Comparison of ENCODE assay signal across 8 mouse cellular contexts in genomic region chr6:124918331-124918690, GRCm38 (mm10). TPM values are rescaled to one million over a fixed set of nuclear protein-coding genes. Genes with fewer than 3 reads are reported as not detected.
DNase-seq lines count a peak whose midpoint lies in the region; ATAC-seq and TF ChIP-seq lines count a peak whose summit lies in the region.

No protein-coding gene starts in this region.

- no peaks in the 10 kb centered on the region for H3K27me3 ChIP-seq in heart, embryonic 13.5 days (replicated peaks)
- H3K27me3 ChIP-seq in ES-Bruce4 (ENCODE audit: control insufficient read depth, insufficient read depth, low read length, poor library complexity, severe bottlenecking): no peaks in the 10 kb centered on the region
- no peaks in the 10 kb centered on the region for H3K27me3 ChIP-seq in forebrain, postnatal 0 days (ENCODE audit: insufficient read depth, low read length)

- 11% methylated on average over 7 of the region's 7 CpGs for WGBS in heart, embryonic 13.5 days
- WGBS in forebrain, postnatal 0 days: 6% methylated on average over 7 of the region's 7 CpGs
- 54% methylated on average over 7 of the region's 7 CpGs for WGBS in macrophage (ENCODE audit: missing documents)

- no peaks in the 10 kb centered on the region for H3K9me3 ChIP-seq in heart, embryonic 13.5 days
- no peaks in the 10 kb centered on the region for H3K9me3 ChIP-seq in ES-Bruce4 (replicated peaks; ENCODE audit: control insufficient read depth, insufficient read depth, low read length, poor library complexity, severe bottlenecking)
- no peaks in the 10 kb centered on the region for H3K9me3 ChIP-seq in forebrain, postnatal 0 days (ENCODE audit: low read length)

- peaks cover 66% of the 10 kb centered on the region for H3K4me1 ChIP-seq in heart, embryonic 13.5 days
- H3K4me1 ChIP-seq in ES-Bruce4 (ENCODE audit: control insufficient read depth, insufficient read depth, low read length): peaks cover 3% of the 10 kb centered on the region
- H3K4me1 ChIP-seq in forebrain, postnatal 0 days (ENCODE audit: insufficient read depth): peaks cover 15% of the 10 kb centered on the region; the same call in 1 of the 2 replicates

- H3K36me3 ChIP-seq in heart, embryonic 13.5 days: peaks cover 18% of the 10 kb centered on the region
- H3K36me3 ChIP-seq in ES-Bruce4 (ENCODE audit: control insufficient read depth, insufficient read depth, low read length, poor library complexity, severe bottlenecking) (0 out of 2 replicates have a peak, but pooled peaks cover 6% of the 10 kb centered on the region), macrophage (ENCODE audit: inconsistent target) (peaks cover 20% of the 10 kb centered on the region; the same call in 1 of the 2 replicates)
- peaks cover 14% of the 10 kb centered on the region for H3K36me3 ChIP-seq in forebrain, postnatal 0 days (ENCODE audit: insufficient read depth)

- peaks cover 25% of the 10 kb centered on the region for H3K79me2 ChIP-seq in macrophage (ENCODE audit: inconsistent target)

- H3K9ac ChIP-seq in heart, embryonic 13.5 days: peak overlapping the region; percentile 100
- peak overlapping the region; percentile 99 for H3K9ac ChIP-seq in ES-Bruce4 (ENCODE audit: low read depth, poor library complexity, severe bottlenecking)
- peak overlapping the region; percentile 100 for H3K9ac ChIP-seq in forebrain, postnatal 0 days

- DNase-seq in heart, adult 8-10 months (ENCODE audit: low spot score): no peak
- DNase-seq in forebrain, postnatal 0 days: no peak
- DNase-seq in embryo, embryonic 9.5 days (ENCODE audit: extremely low spot score): no peak
- DNase-seq in layer of hippocampus, postnatal 36 days: no peak
- no peak for DNase-seq in gastrocnemius, postnatal 10 days

- peak overlapping the region; percentile 100 for H3K27ac ChIP-seq in heart, embryonic 13.5 days (replicated peaks)
- H3K27ac ChIP-seq in ES-Bruce4 (ENCODE audit: insufficient read depth, low read length) (peak overlapping the region; percentile 37), macrophage (peak overlapping the region; percentile 41; the same call in 1 of the 2 replicates)
- peak overlapping the region; percentile 100 for H3K27ac ChIP-seq in forebrain, postnatal 0 days (ENCODE audit: low read depth, low read length)

- no peak for TF ChIP-seq EP300 in ES-Bruce4 (IDR thresholded peaks at IDR 0.05; ENCODE audit: insufficient read depth, low read depth, low read length)

- H3K4me2 ChIP-seq in heart, embryonic 13.5 days: peak overlapping the region; percentile 100
- peak overlapping the region; percentile 96 for H3K4me2 ChIP-seq in forebrain, postnatal 0 days (ENCODE audit: low read depth)

- no peak for TF ChIP-seq POLR2A in ES-Bruce4 (IDR thresholded peaks at IDR 0.05; ENCODE audit: insufficient read depth, low read length)

- TF ChIP-seq CTCF in ES-Bruce4 (IDR thresholded peaks at IDR 0.05; ENCODE audit: low read depth, low read length): no peak
- TF ChIP-seq CTCF in forebrain, postnatal 0 days (IDR thresholded peaks at IDR 0.05; ENCODE audit: low read depth): no peak

- peak overlapping the region; percentile 94 for H3K4me3 ChIP-seq in heart, embryonic 13.5 days
- H3K4me3 ChIP-seq in ES-Bruce4 (ENCODE audit: low read depth, low read length) (peak overlapping the region; percentile 48), macrophage (ENCODE audit: inconsistent target) (peak overlapping the region; percentile 29)
- peak overlapping the region; percentile 100 for H3K4me3 ChIP-seq in forebrain, postnatal 0 days (ENCODE audit: low read depth, low read length)

- no peak for ATAC-seq in heart, embryonic 13.5 days (ENCODE audit: extremely low read depth, insufficient number of reproducible peaks, low FRiP score, low TSS enrichment)
- ATAC-seq in forebrain, postnatal 0 days: no peak

RNA-seq across cellular contexts. Expression of gene Ptms, which starts 1.6 kb away (rescaled TPM):
- polyA plus RNA-seq in heart, embryonic 13.5 days (2015; fragmentation: Nextera tagmentation; extraction: Ambion mirVana): 231 and 233 TPM in 2 replicates
- total RNA-seq in heart, adult 8-10 months (2022): 100 to 1,000 TPM; 116 to 160 (median 152) TPM
- polyA plus RNA-seq in ES-Bruce4 (2011; ENCODE audit: insufficient read depth, insufficient read length, low read depth, missing spikeins) (382 and 383 TPM in 2 replicates), macrophage (2018) (540 to 1,227 TPM (median 1,212 TPM) in 3 replicates)
- 722 and 784 TPM in 2 replicates for total RNA-seq in forebrain, postnatal 0 days (2014; rRNA removed)
- polyA plus RNA-seq in forebrain, postnatal 0 days (2015; fragmentation: Nextera tagmentation; extraction: Ambion mirVana): 1,090 and 1,099 TPM in 2 replicates
- 100 to 1,000 TPM in 24 of 26 experiments, 10 to 100 TPM in 2; 64.6 to 536 (median 324) TPM for total RNA-seq in macrophage (2018; cell fraction: chromatin; rRNA removed)
- total RNA-seq in macrophage (2018; cell fraction: cytosol; rRNA removed): 1,000 to 10,000 TPM; 1,151 to 2,439 (median 1,695) TPM
- 1,000 to 10,000 TPM in 7 of 26 experiments, 100 to 1,000 TPM in 19; 360 to 1,431 (median 727) TPM for total RNA-seq in macrophage (2018; cell fraction: nucleus; rRNA removed)
- total RNA-seq in layer of hippocampus, postnatal 36 days (2021): 1,000 to 10,000 TPM; 1,023 to 1,087 TPM
- total RNA-seq in gastrocnemius, postnatal 10 days (2021): 100 to 1,000 TPM; 273 to 298 TPM

RNA-seq across cellular contexts. Expression of gene Lag3, which starts 6.8 kb away (rescaled TPM):
- 1.0 and 1.1 TPM in 2 replicates for polyA plus RNA-seq in heart, embryonic 13.5 days (2015; fragmentation: Nextera tagmentation; extraction: Ambion mirVana)
- under 1 TPM in 2 of 4 experiments, not detected in 2; 0.24 to 0.75 TPM for total RNA-seq in heart, adult 8-10 months (2022)
- polyA plus RNA-seq in ES-Bruce4 (2011; ENCODE audit: insufficient read depth, insufficient read length, low read depth, missing spikeins) (4.0 and 5.9 TPM in 2 replicates), macrophage (2018) (1.5 to 1.8 TPM (median 1.5 TPM) in 3 replicates)
- 1.9 and 2.4 TPM in 2 replicates for total RNA-seq in forebrain, postnatal 0 days (2014; rRNA removed)
- 2.6 and 3.9 TPM in 2 replicates for polyA plus RNA-seq in forebrain, postnatal 0 days (2015; fragmentation: Nextera tagmentation; extraction: Ambion mirVana)
- total RNA-seq in macrophage (2018; cell fraction: chromatin; rRNA removed): 10 to 100 TPM in 4 of 26 experiments, 1 to 10 TPM in 22; 1.3 to 20.8 (median 4.7) TPM
- total RNA-seq in macrophage (2018; cell fraction: cytosol; rRNA removed): 1 to 10 TPM in 25 of 26 experiments, under 1 TPM in 1; 0.95 to 8.6 (median 2.9) TPM
- 10 to 100 TPM in 15 of 26 experiments, 1 to 10 TPM in 11; 2.1 to 34.0 (median 11.5) TPM for total RNA-seq in macrophage (2018; cell fraction: nucleus; rRNA removed)
- 1 to 10 TPM; 2.1 to 2.3 TPM for total RNA-seq in layer of hippocampus, postnatal 36 days (2021)
- total RNA-seq in gastrocnemius, postnatal 10 days (2021): under 1 TPM; 0.56 to 0.68 TPM

RNA-seq across cellular contexts. Expression of gene Mlf2, which starts 12.9 kb away (rescaled TPM):
- polyA plus RNA-seq in heart, embryonic 13.5 days (2015; fragmentation: Nextera tagmentation; extraction: Ambion mirVana): 288 and 320 TPM in 2 replicates
- total RNA-seq in heart, adult 8-10 months (2022): 100 to 1,000 TPM; 177 to 202 (median 195) TPM
- polyA plus RNA-seq in ES-Bruce4 (2011; ENCODE audit: insufficient read depth, insufficient read length, low read depth, missing spikeins): 263 and 294 TPM in 2 replicates
- 432 and 471 TPM in 2 replicates for total RNA-seq in forebrain, postnatal 0 days (2014; rRNA removed)
- polyA plus RNA-seq in forebrain, postnatal 0 days (2015; fragmentation: Nextera tagmentation; extraction: Ambion mirVana): 665 and 718 TPM in 2 replicates
- 100 to 1,000 TPM in 3 of 26 experiments, 10 to 100 TPM in 23; 17.4 to 116 (median 64.8) TPM for total RNA-seq in macrophage (2018; cell fraction: chromatin; rRNA removed)
- 100 to 1,000 TPM; 202 to 285 (median 260) TPM for total RNA-seq in macrophage (2018; cell fraction: cytosol; rRNA removed)
- 100 to 1,000 TPM in 15 of 26 experiments, 10 to 100 TPM in 11; 48.2 to 153 (median 112) TPM for total RNA-seq in macrophage (2018; cell fraction: nucleus; rRNA removed)
- 179 to 203 TPM (median 199 TPM) in 3 replicates for polyA plus RNA-seq in macrophage (2018)
- 100 to 1,000 TPM; 630 to 652 TPM for total RNA-seq in layer of hippocampus, postnatal 36 days (2021)
- total RNA-seq in gastrocnemius, postnatal 10 days (2021): 100 to 1,000 TPM; 252 to 255 TPM

RNA-seq across cellular contexts. Expression of gene Cd4, which starts 30.3 kb away (rescaled TPM):
- polyA plus RNA-seq in heart, embryonic 13.5 days (2015; fragmentation: Nextera tagmentation; extraction: Ambion mirVana): not detected in 2 replicates
- total RNA-seq in heart, adult 8-10 months (2022): under 1 TPM; 0.19 to 0.54 (median 0.25) TPM
- polyA plus RNA-seq in ES-Bruce4 (2011; ENCODE audit: insufficient read depth, insufficient read length, low read depth, missing spikeins): not detected in 2 replicates
- total RNA-seq in forebrain, postnatal 0 days (2014; rRNA removed): 0.57 and 0.69 TPM in 2 replicates
- polyA plus RNA-seq in forebrain, postnatal 0 days (2015; fragmentation: Nextera tagmentation; extraction: Ambion mirVana): 0.25 and 0.72 TPM in 2 replicates
- 10 to 100 TPM in 18 of 26 experiments, 1 to 10 TPM in 8; 2.5 to 44.4 (median 21.1) TPM for total RNA-seq in macrophage (2018; cell fraction: chromatin; rRNA removed)
- 100 to 1,000 TPM in 2 of 26 experiments, 10 to 100 TPM in 24; 45.5 to 121 (median 68.1) TPM for total RNA-seq in macrophage (2018; cell fraction: cytosol; rRNA removed)
- total RNA-seq in macrophage (2018; cell fraction: nucleus; rRNA removed): 100 to 1,000 TPM in 11 of 26 experiments, 10 to 100 TPM in 15; 14.7 to 155 (median 90.6) TPM
- polyA plus RNA-seq in macrophage (2018): 49.3 to 211 TPM (median 83.5 TPM) in 3 replicates
- under 1 TPM in 1 of 2 experiments, not detected in 1; 0.23 TPM for total RNA-seq in layer of hippocampus, postnatal 36 days (2021)
- 1 to 10 TPM in 1 of 2 experiments, under 1 TPM in 1; 0.61 to 2.1 TPM for total RNA-seq in gastrocnemius, postnatal 10 days (2021)

RNA-seq across cellular contexts. Expression of gene Cops7a, which starts 47.0 kb away (rescaled TPM):
- 140 and 143 TPM in 2 replicates for polyA plus RNA-seq in heart, embryonic 13.5 days (2015; fragmentation: Nextera tagmentation; extraction: Ambion mirVana)
- total RNA-seq in heart, adult 8-10 months (2022): 100 to 1,000 TPM in 2 of 4 experiments, 10 to 100 TPM in 2; 98.1 to 109 (median 103) TPM
- 145 and 154 TPM in 2 replicates for polyA plus RNA-seq in ES-Bruce4 (2011; ENCODE audit: insufficient read depth, insufficient read length, low read depth, missing spikeins)
- 82.4 and 117 TPM in 2 replicates for total RNA-seq in forebrain, postnatal 0 days (2014; rRNA removed)
- 87.8 and 93.0 TPM in 2 replicates for polyA plus RNA-seq in forebrain, postnatal 0 days (2015; fragmentation: Nextera tagmentation; extraction: Ambion mirVana)
- 100 to 1,000 TPM in 1 of 26 experiments, 10 to 100 TPM in 25; 24.7 to 101 (median 50.8) TPM for total RNA-seq in macrophage (2018; cell fraction: chromatin; rRNA removed)
- total RNA-seq in macrophage (2018; cell fraction: cytosol; rRNA removed): 10 to 100 TPM; 33.2 to 68.8 (median 54.0) TPM
- total RNA-seq in macrophage (2018; cell fraction: nucleus; rRNA removed): 100 to 1,000 TPM in 2 of 26 experiments, 10 to 100 TPM in 24; 30.0 to 119 (median 56.0) TPM
- polyA plus RNA-seq in macrophage (2018): 42.8 to 68.7 TPM (median 51.4 TPM) in 3 replicates
- total RNA-seq in layer of hippocampus, postnatal 36 days (2021): 100 to 1,000 TPM; 149 TPM
- 100 to 1,000 TPM in 1 of 2 experiments, 10 to 100 TPM in 1; 99.9 to 105 TPM for total RNA-seq in gastrocnemius, postnatal 10 days (2021)

Comparison
In these comparisons a context has a peak if more than half of its experiments do, and no peak if none do; other contexts are left out.
1. H3K27ac ChIP-seq: peak in every context shown above with its lines; median percentile 100 in heart, embryonic 13.5 days; 100 in forebrain, postnatal 0 days; 41 in macrophage; 37 in ES-Bruce4.
2. H3K4me3 ChIP-seq: peak in every context shown above with its lines; median percentile 100 in forebrain, postnatal 0 days; 94 in heart, embryonic 13.5 days; 48 in ES-Bruce4; 29 in macrophage.